Mouse (Mus musculus) stomach, postnatal 0 days (tissue): ENCODE data around the gene Prkab1. TPM values are rescaled to one million over a fixed set of nuclear protein-coding genes. Genes with fewer than 3 reads are reported as not detected.

Source experiments
- ATAC-seq: fragments of 200-750 bp; cut with Nextera tagmentation; 2 replicates; pipeline ENCODE4 v1.8.0; 2017; ENCODE audit not compliant: low FRiP score, low TSS enrichment
- DNase-seq: peaks from one replicate; pipeline ENCODE4 v3.0.0-alpha.2; 2016; ENCODE audit warnings: low spot score
- H3K27ac ChIP-seq: fragments of 300-500 bp; sonication (generic); replicated peaks from 2 replicates; pipeline ENCODE4 v1.5.1; 2014; ENCODE audit warnings: mild to moderate bottlenecking, control low read depth
- H3K27me3 ChIP-seq: fragments of 300-500 bp; sonication (generic); 2 replicates; pipeline ENCODE4 v1.6.1; 2014; ENCODE audit warnings: low read length; ENCODE audit not compliant: control insufficient read depth, insufficient read depth
- H3K36me3 ChIP-seq: fragments of 300-500 bp; sonication (generic); 2 replicates; pipeline ENCODE4 v1.6.1; 2014; ENCODE audit warnings: low read length, mixed read lengths; ENCODE audit not compliant: control insufficient read depth, insufficient read depth
- H3K4me1 ChIP-seq: fragments of 300-500 bp; sonication (generic); replicated peaks from 2 replicates; pipeline ENCODE4 v1.6.1; 2014; ENCODE audit warnings: antibody characterized with exemption; ENCODE audit not compliant: control insufficient read depth, insufficient read depth
- H3K4me2 ChIP-seq: fragments of 300-500 bp; sonication (generic); replicated peaks from 2 replicates; pipeline ENCODE4 v1.6.1; 2014; ENCODE audit warnings: low read depth, mild to moderate bottlenecking, control low read depth, moderate library complexity
- H3K4me3 ChIP-seq: fragments of 300-500 bp; sonication (generic); 2 replicates; pipeline ENCODE4 v1.5.1; 2014; ENCODE audit warnings: low read depth, low read length, control low read depth
- H3K9ac ChIP-seq: fragments of 300-500 bp; sonication (generic); 2 replicates; pipeline ENCODE4 v1.6.1; 2014; ENCODE audit warnings: mild to moderate bottlenecking, low read length, control low read depth, mixed read lengths
- H3K9me3 ChIP-seq: fragments of 300-500 bp; sonication (generic); 2 replicates; pipeline ENCODE4 v1.6.1; 2016; ENCODE audit warnings: low read length; ENCODE audit not compliant: control insufficient read depth
- CTCF ChIP-seq: IDR thresholded peaks from 2 replicates; pipeline ENCODE4 v1.5.1; 2016; ENCODE audit warnings: antibody characterized with exemption, low read depth, mild to moderate bottlenecking, moderate library complexity
- EP300 ChIP-seq: optimal IDR thresholded peaks from 2 replicates; pipeline ENCODE3; 2016; ENCODE audit warnings: antibody characterized with exemption
- WGBS: fragments of 180-500 bp; shearing (Covaris S2); extraction: QIAGEN DNeasy Blood & Tissue Kit; methylation state at CpG from one replicate; pipeline ENCODE4 v1.1.7; 2014; 5-methylcytosine and 5-hydroxymethylcytosine counted together
- polyA plus RNA-seq: library from polyadenylated mRNA; unstranded; fragments of >200 nt; fragmentation: Nextera tagmentation; extraction: Ambion mirVana; gene quantifications from 2 replicates; pipeline ENCODE4 v1.2.1, GENCODE M21; 2015

Gene Prkab1
- polyA plus RNA-seq, 1 experiment from 2014 or later, result 56.6 TPM

GRCm38 (mm10) chr5:116031190-116031577 lies 6.9 kb upstream of the Prkab1 start:
- DNase-seq (peak; percentile 74), ATAC-seq (no peak)
- Histone ChIP-seq H3K4me3 (no peak overlapping the region), H3K4me1 (no peaks in the 10 kb centered on the region), H3K9me3 (no peaks in the 10 kb centered on the region), H3K36me3 (no peaks in the 10 kb centered on the region), H3K9ac (no peak overlapping the region), H3K27me3 (no peaks in the 10 kb centered on the region), H3K4me2 (no peak overlapping the region), H3K27ac (no peak overlapping the region)
- WGBS, result 4% methylated on average over 14 of the region's 14 CpGs
- TF ChIP-seq EP300 (no peak), CTCF (peak; percentile 85)

- H3K27ac ChIP-seq, result no peak overlapping the region
- no peaks in the 10 kb centered on the region for H3K36me3 ChIP-seq
- ATAC-seq (peak; percentile 55; the same call in 1 of the 2 replicates), DNase-seq (no peak)
- no peaks in the 10 kb centered on the region for H3K4me1 ChIP-seq
- WGBS, result 9% methylated on average over 19 of the region's 19 CpGs
- no peaks in the 10 kb centered on the region for H3K9me3 ChIP-seq
- TF ChIP-seq EP300 (no peak), CTCF (no peak)
- H3K9ac ChIP-seq, result no peak overlapping the region
- H3K27me3 ChIP-seq, result no peaks in the 10 kb centered on the region
- H3K4me3 ChIP-seq, result no peak overlapping the region
- H3K4me2 ChIP-seq, result no peak overlapping the region
Measured at GRCm38 (mm10) chr5:116030566-116031189, 6.4 kb upstream of the Prkab1 start.

- no peaks in the 10 kb centered on the region for H3K36me3 ChIP-seq
- no peak for TF ChIP-seq EP300
- no peak for TF ChIP-seq CTCF
Measured at GRCm38 (mm10) chr5:116029071-116029470, 4.8 kb upstream of the Prkab1 start.

GRCm38 (mm10) chr5:116026561-116026960 lies 2.3 kb upstream of the Prkab1 start:
- 89% methylated on average over 14 of the region's 14 CpGs for WGBS
- Histone ChIP-seq H3K4me2 (no peak overlapping the region), H3K4me1 (peaks cover 2% of the 10 kb centered on the region; the same call in 1 of the 2 replicates), H3K9ac (no peak overlapping the region), H3K9me3 (no peaks in the 10 kb centered on the region), H3K27ac (no peak overlapping the region), H3K4me3 (no peak overlapping the region), H3K36me3 (no peaks in the 10 kb centered on the region), H3K27me3 (no peaks in the 10 kb centered on the region)
- ATAC-seq (no peak), DNase-seq (no peak)
- TF ChIP-seq EP300, result no peak
- no peak for TF ChIP-seq CTCF

More at GRCm38 (mm10) chr5:116029071-116029470, 4.8 kb upstream of the Prkab1 start:
- no peak overlapping the region for H3K9ac ChIP-seq
- no peaks in the 10 kb centered on the region for H3K9me3 ChIP-seq
- H3K27me3 ChIP-seq, result no peaks in the 10 kb centered on the region
- no peaks in the 10 kb centered on the region for H3K4me1 ChIP-seq
- DNase-seq (no peak), ATAC-seq (no peak)
- no peak overlapping the region for H3K4me2 ChIP-seq
- no peak overlapping the region for H3K27ac ChIP-seq
- H3K4me3 ChIP-seq, result no peak overlapping the region
- 58% methylated on average over 7 of the region's 7 CpGs for WGBS

GRCm38 (mm10) chr5:116026107-116026506 lies 1.8 kb upstream of the Prkab1 start:
- ATAC-seq (no peak), DNase-seq (no peak)
- Histone ChIP-seq H3K27ac (no peak overlapping the region), H3K9ac (no peak overlapping the region), H3K36me3 (no peaks in the 10 kb centered on the region), H3K9me3 (no peaks in the 10 kb centered on the region), H3K4me2 (no peak overlapping the region), H3K4me3 (no peak overlapping the region), H3K27me3 (no peaks in the 10 kb centered on the region), H3K4me1 (peaks cover 2% of the 10 kb centered on the region; the same call in 1 of the 2 replicates)
- TF ChIP-seq CTCF, result no peak
- no peak for TF ChIP-seq EP300
- WGBS, result 83% methylated on average over 5 of the region's 5 CpGs

GRCm38 (mm10) chr5:116023821-116024284 lies 455 bp downstream of the Prkab1 start:
- H3K4me2 ChIP-seq, result peak overlapping the region; percentile 90
- no peak for TF ChIP-seq CTCF
- no peak for TF ChIP-seq EP300
- H3K9ac ChIP-seq, result peak overlapping the region; percentile 85
- H3K36me3 ChIP-seq, result peaks cover 17% of the 10 kb centered on the region
- peak overlapping the region; percentile 81 for H3K4me3 ChIP-seq
- no peaks in the 10 kb centered on the region for H3K9me3 ChIP-seq
- DNase-seq (no peak), ATAC-seq (peak; percentile 28)
- no peaks in the 10 kb centered on the region for H3K27me3 ChIP-seq
- H3K4me1 ChIP-seq, result peaks cover 2% of the 10 kb centered on the region; the same call in 1 of the 2 replicates
- H3K27ac ChIP-seq, result peak overlapping the region; percentile 84
- WGBS, result 1% methylated on average over 27 of the region's 28 CpGs
